Mouse (Mus musculus) granulocyte monocyte progenitor cell, adult 5-6 weeks (primary cell): ENCODE measurements around the gene Plxna2. TPM values are rescaled to one million over a fixed set of nuclear protein-coding genes. Genes with fewer than 3 reads are reported as not detected.

ENCODE experiments used
- ATAC-seq: replicated peaks from 2 replicates; pipeline ENCODE4 v1.8.0; 2016; ENCODE audit warnings: mild to moderate bottlenecking, moderate TSS enrichment, inconsistent platforms; ENCODE audit not compliant: poor library complexity, severe bottlenecking
- total RNA-seq, 2 experiments: library from RNA; stranded (forward) in 1 of 2; stranded (reverse) in 1 of 2; fragments of 200-712, 200-1000 nt in 1 of 2; fragments of >200 nt in 1 of 2; fragmentation: Nextera tagmentation in 1 of 2; gene quantifications; 2 replicates each; pipeline ENCODE4 v1.2.3; 2014 to 2017

The Plxna2 gene
- total RNA-seq, 2 experiments from 2014 or later = 0.31 to 0.49 TPM

- ATAC-seq = no peak
These were observed 81.3 kb downstream of the Plxna2 start for GRCm38 (mm10) chr1:194699321-194699720.

- no peak for ATAC-seq
These were observed 85.2 kb downstream of the Plxna2 start for GRCm38 (mm10) chr1:194703235-194703634.

GRCm38 (mm10) chr1:194704171-194704855, 86.3 kb downstream of the Plxna2 start:
- no peak for ATAC-seq

DNA sequence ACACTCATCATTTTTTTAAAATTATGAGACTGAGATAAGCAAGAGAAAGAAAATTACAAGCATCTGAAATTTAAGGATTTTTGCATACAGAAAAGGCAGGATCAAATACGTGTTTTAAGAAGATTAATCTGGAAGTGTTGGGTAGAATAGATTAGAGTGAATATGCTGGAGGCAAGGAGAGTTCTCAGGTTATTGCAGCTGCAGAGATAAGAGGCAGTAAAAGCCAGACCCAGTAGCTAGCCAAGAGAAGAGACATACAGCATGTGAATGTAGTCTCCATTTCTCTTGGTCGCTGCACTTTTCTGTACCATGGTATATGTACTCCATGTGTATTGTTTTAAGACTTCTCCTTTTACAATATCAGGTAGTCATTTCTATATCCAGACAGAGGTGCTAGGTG, 88.5 kb downstream of the Plxna2 start:
- ATAC-seq = no peak

- no peak for ATAC-seq
These were observed 94.4 kb downstream of the Plxna2 start for GRCm38 (mm10) chr1:194712373-194712772.

- no peak for ATAC-seq
These were observed 96.4 kb downstream of the Plxna2 start for GRCm38 (mm10) chr1:194714138-194715031.

- ATAC-seq = no peak
These were observed 99.4 kb downstream of the Plxna2 start for GRCm38 (mm10) chr1:194717451-194717874.

DNA sequence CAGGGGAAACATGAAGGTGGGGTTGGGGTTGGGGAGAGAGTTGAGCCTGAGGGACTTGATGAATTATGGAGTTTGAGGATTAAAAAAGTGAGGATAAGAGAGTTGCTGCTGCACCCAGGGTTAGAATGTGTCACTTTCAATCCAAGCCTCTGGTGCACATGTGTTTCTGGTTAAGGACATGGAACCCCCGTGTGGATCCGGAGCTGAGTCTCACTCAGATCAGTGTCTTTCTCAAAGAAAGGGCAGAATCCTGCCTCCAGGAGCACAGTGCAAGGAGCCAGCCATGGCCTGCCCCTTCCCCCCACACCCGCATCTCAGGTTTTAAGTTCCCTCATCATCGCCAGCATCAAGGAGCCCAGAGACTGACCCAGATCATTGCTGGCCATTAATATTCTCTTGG, 102.4 kb downstream of the Plxna2 start:
- ATAC-seq = no peak

- no peak for ATAC-seq
These were observed 103.2 kb downstream of the Plxna2 start for GRCm38 (mm10) chr1:194721260-194721659.

GRCm38 (mm10) chr1:194722329-194722728, 104.3 kb downstream of the Plxna2 start:
- ATAC-seq = peak; percentile 55; the same call in 1 of the 2 replicates

- no peak for ATAC-seq
These were observed 116.8 kb downstream of the Plxna2 start for GRCm38 (mm10) chr1:194734836-194735235.

- ATAC-seq = no peak
These were observed 121.9 kb downstream of the Plxna2 start for GRCm38 (mm10) chr1:194739894-194740293.

DNA sequence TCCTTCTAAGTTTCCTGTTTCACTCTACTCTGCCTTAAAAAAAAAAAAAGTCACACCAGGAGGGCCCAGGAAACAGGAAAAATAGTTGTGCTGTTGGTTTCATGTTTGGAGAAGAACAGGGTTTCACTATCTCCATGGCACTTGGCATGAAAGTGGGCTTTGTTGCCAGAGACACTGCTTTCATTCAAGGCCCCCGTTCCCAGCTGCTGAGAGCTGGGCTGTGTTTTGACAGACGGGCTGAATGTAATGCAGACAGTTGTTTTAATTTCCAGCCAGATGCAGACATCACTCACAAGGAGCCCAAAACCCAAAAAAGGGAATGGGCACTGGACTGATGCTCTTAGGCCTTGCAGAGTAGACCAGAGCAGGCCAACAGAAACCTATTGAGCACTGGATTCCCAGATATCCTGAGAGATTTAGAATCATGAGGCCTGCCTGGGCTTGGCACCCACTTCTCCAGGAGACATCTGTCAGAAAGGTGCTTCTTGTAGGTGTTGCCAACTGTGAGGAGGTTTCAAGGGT, 124.9 kb downstream of the Plxna2 start:
- no peak for ATAC-seq

GRCm38 (mm10) chr1:194745177-194745934, 127.3 kb downstream of the Plxna2 start:
- no peak for ATAC-seq

GRCm38 (mm10) chr1:194746332-194747249, 128.6 kb downstream of the Plxna2 start:
- no peak for ATAC-seq

DNA sequence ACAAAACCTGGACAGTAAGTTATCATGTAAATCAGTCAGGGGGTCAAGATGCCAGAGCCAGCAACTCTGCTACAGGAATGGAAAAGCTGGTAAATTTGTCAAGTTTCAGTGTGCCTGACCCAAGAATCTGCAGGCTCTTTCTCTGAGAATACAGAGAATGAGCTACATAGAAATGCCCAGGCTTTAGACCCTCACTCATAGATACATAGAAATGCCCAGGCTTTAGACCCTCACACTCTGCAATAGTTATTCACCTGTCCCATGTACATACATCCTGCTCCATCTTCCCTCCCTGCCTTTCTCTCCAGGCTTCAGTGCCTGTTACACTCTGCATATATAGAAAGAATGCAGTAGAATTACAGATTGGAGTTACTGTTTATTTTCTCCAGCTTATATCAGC, 129.2 kb downstream of the Plxna2 start:
- ATAC-seq = no peak

- ATAC-seq = peak; percentile 74
These were observed 135.2 kb downstream of the Plxna2 start for GRCm38 (mm10) chr1:194753168-194753567.

DNA sequence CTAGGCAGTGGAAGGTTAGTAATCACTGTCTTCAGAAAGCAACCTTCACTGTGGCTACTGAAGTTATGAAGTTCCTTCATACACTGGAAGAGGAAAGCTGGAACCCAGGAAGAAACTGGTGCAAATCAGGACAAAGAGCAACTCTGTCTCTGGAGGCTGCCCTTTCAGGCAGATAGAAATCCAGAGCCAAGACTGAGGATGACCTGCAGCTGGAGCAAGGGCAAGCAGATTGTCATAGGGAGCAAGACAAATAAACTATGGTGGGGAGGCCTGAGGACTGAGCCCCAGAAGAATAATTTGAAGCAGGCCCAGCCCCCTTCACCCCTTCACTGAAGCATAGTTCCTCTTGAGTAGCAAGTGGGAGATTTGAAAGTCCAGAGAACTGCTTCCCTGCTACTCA, 138.0 kb downstream of the Plxna2 start:
- ATAC-seq = no peak

- ATAC-seq = no peak
These were observed 138.4 kb downstream of the Plxna2 start for GRCm38 (mm10) chr1:194756409-194756808.
